In genomic region chr6:92973340-92973739, GRCm38 (mm10) we compare ENCODE assay signal across 23 mouse cellular contexts. TPM values are rescaled to one million over a fixed set of nuclear protein-coding genes. Genes with fewer than 3 reads are reported as not detected.
DNase-seq lines count a peak whose midpoint lies in the region; ATAC-seq and TF ChIP-seq lines count a peak whose summit lies in the region.
"Had no signal": no experiment of that assay in that cellular context is flagged by ENCODE, and none has a peak within 500 bp of the region (broad histone marks: within the 10 kb centered on the region; RNA-seq: fewer than 3 reads in every experiment).

No protein-coding gene starts in this region.

- H3K27ac ChIP-seq in forebrain, postnatal 0 days (ENCODE audit: low read depth, low read length) = no peak overlapping the region
- H3K27ac ChIP-seq in forebrain, embryonic 14.5 days (ENCODE audit: low read depth, low read length) = no peak overlapping the region

- peak; percentile 41 for DNase-seq in forebrain, postnatal 0 days
- no peak for DNase-seq in forebrain, embryonic 14.5 days (ENCODE audit: low spot score)
- peak; percentile 19 for DNase-seq in layer of hippocampus, adult 9-11 months
- no peak for DNase-seq in layer of hippocampus, postnatal 36 days
- DNase-seq in adipocyte (ENCODE audit: low spot score) = peak; percentile 58
- DNase-seq in urinary bladder, postnatal 36 days (ENCODE audit: low spot score in 2 of 2) = no peak
- DNase-seq: adrenal gland, adult 2 months; adrenal gland, adult 8-10 months; adrenal gland, postnatal 10 days; adrenal gland, postnatal 14 days; adrenal gland, postnatal 25 days; adrenal gland, postnatal 36 days; B cell, adult 2 months; cerebellum, adult 11 months; cerebellum, adult 11-12 months; cerebellum, adult 18-20 months; cerebellum, adult 2 months had no signal

- no peaks in the 10 kb centered on the region for H3K27me3 ChIP-seq in forebrain, postnatal 0 days (ENCODE audit: insufficient read depth, low read length)
- no peaks in the 10 kb centered on the region for H3K27me3 ChIP-seq in forebrain, embryonic 14.5 days (replicated peaks; ENCODE audit: control insufficient read depth, insufficient read depth, low read length)
- H3K27me3 ChIP-seq: CH12.LX, Patski had no signal

- H3K4me2 ChIP-seq in forebrain, postnatal 0 days (ENCODE audit: low read depth) = no peak overlapping the region
- no peak overlapping the region for H3K4me2 ChIP-seq in forebrain, embryonic 14.5 days (ENCODE audit: low read length)

- H3K9me3 ChIP-seq in forebrain, postnatal 0 days (ENCODE audit: low read length) = no peaks in the 10 kb centered on the region
- no peaks in the 10 kb centered on the region for H3K9me3 ChIP-seq in forebrain, embryonic 14.5 days (replicated peaks; ENCODE audit: control insufficient read depth, low read length)
- H3K9me3 ChIP-seq: G1E had no signal

- TF ChIP-seq CTCF in forebrain, postnatal 0 days (IDR thresholded peaks at IDR 0.05; ENCODE audit: low read depth) = no peak

- H3K9ac ChIP-seq in forebrain, postnatal 0 days = no peak overlapping the region
- no peak overlapping the region for H3K9ac ChIP-seq in forebrain, embryonic 14.5 days (ENCODE audit: low read length)

- H3K36me3 ChIP-seq in forebrain, postnatal 0 days (ENCODE audit: insufficient read depth) = no peaks in the 10 kb centered on the region
- H3K36me3 ChIP-seq in forebrain, embryonic 14.5 days (ENCODE audit: control insufficient read depth, insufficient read depth, low read length) = no peaks in the 10 kb centered on the region
- H3K36me3 ChIP-seq: G1E had no signal

- ATAC-seq in forebrain, postnatal 0 days = peak; percentile 62
- ATAC-seq in forebrain, embryonic 14.5 days = no peak
- ATAC-seq: activated CD4-positive, CD25-positive, alpha-beta regulatory T cell, adult 4 months; CD4-positive, CD25-positive, alpha-beta regulatory T cell, adult 4 months; Patski had no signal

- H3K4me1 ChIP-seq in forebrain, postnatal 0 days (ENCODE audit: insufficient read depth) = no peaks in the 10 kb centered on the region
- H3K4me1 ChIP-seq in forebrain, embryonic 14.5 days (ENCODE audit: control insufficient read depth, insufficient read depth, low read length) = no peaks in the 10 kb centered on the region

- 63% methylated on average over 3 of the region's 3 CpGs for WGBS in forebrain, postnatal 0 days
- WGBS in forebrain, embryonic 14.5 days = 90% methylated on average over 3 of the region's 3 CpGs

- no peak overlapping the region for H3K4me3 ChIP-seq in forebrain, postnatal 0 days (ENCODE audit: low read depth, low read length)
- H3K4me3 ChIP-seq in forebrain, embryonic 14.5 days (ENCODE audit: low read depth, low read length) = no peak overlapping the region

RNA-seq across cellular contexts. Expression of gene Adamts9, which starts 30.0 kb away (rescaled TPM):
- 6.0 and 7.3 TPM in 2 replicates for total RNA-seq in forebrain, postnatal 0 days (2014; rRNA removed)
- 0.43 and 0.62 TPM in 2 replicates for polyA plus RNA-seq in forebrain, postnatal 0 days (2015; fragmentation: Nextera tagmentation; extraction: Ambion mirVana)
- 0.85 and 1.1 TPM in 2 replicates for polyA plus RNA-seq in forebrain, embryonic 14.5 days (2014; fragmentation: Nextera tagmentation; extraction: Ambion mirVana)
- 10 to 100 TPM in 1 of 2 experiments, 1 to 10 TPM in 1; 8.9 to 10.3 TPM for total RNA-seq in layer of hippocampus, postnatal 36 days (2021)
- total RNA-seq: CH12.LX, MEL had no signal
- polyA plus RNA-seq: G1E had no signal

Comparison
In these comparisons a context has a peak if more than half of its experiments do, and no peak if none do; other contexts are left out.
1. DNase-seq: peak in forebrain, postnatal 0 days (single experiment), layer of hippocampus, adult 9-11 months (single experiment) and adipocyte (single experiment); none in forebrain, embryonic 14.5 days (single experiment), layer of hippocampus, postnatal 36 days (0 of 2) and urinary bladder, postnatal 36 days (0 of 2).